Mouse (Mus musculus) cerebellum, postnatal 36 days (tissue): ENCODE data around the gene Pcare.
"Not testable (repeated sequence)": the region's sequence is repeated elsewhere in the genome, so short reads cannot be mapped to it uniquely, and the experiment has no call there.

Experiments used
- DNase-seq, 2 experiments: peaks; one replicate each; pipeline ENCODE4 v3.0.0; 2021 to 2022; ENCODE audit warnings: mixed read lengths in 2 of 2

Pcare gene

GRCm38 (mm10) chr17:71752831-71753230, at the start of gene Pcare:
TSS of gene Pcare (minus strand) at chr17:71752894.
- DNase-seq = no peak

DNA sequence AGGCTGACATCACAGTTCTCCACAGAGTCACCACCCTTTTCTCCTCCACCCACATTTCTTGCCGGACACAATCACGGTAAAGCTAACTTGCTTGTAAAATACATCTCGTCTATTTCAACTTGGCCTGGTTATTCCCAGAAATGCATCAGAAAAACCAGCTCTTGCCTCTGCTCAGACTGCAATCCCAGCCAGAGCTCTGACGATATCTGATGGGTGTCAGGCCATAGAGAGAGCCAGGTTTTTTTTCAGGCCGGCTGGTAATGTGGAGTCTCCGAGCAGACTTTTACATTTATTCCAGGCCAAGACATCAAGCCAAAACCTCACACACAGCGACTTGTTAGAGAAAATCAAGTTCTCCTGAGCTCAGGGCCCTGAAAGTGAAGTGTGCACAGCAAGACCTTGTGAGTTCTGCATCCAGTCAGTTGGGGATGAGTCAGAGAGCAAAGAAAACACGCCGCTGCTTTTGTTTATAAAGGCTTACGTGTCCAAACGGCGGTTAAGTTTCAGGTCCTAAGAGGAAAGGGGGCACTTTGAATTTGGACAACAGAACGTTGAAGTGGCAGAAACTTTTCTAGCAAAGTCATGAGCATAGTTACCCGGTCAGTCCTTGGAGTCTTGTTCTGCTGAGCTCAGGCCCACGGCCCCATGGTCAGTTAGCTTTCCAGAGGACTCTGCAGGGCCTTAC, 43.0 kb upstream of the Pcare start:
- no peak for DNase-seq

DNA sequence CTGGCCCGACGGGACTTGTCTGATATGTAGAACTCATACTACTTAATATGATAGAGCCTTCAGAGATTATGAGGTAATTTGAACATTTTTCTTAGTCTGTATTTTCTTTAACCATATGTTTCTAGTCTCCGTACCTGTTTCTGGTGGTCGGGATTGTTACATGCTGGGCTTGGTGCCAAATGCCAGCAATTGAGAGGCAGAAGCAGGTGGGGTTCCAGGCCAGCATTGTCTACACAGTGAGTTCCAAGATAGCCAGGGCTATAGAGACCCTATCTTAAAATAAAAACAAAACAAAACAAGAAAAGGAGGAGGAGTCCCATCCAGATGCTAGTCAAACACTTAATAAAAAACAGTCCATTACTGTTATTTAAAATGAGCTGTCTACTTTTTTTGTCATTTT, 38.9 kb upstream of the Pcare start:
- no peak for DNase-seq

GRCm38 (mm10) chr17:71791109-71791508, 38.4 kb upstream of the Pcare start:
- DNase-seq = no peak

GRCm38 (mm10) chr17:71786456-71786855, 33.8 kb upstream of the Pcare start:
- no peak for DNase-seq

GRCm38 (mm10) chr17:71783366-71783735, 30.7 kb upstream of the Pcare start:
- no peak for DNase-seq

DNA sequence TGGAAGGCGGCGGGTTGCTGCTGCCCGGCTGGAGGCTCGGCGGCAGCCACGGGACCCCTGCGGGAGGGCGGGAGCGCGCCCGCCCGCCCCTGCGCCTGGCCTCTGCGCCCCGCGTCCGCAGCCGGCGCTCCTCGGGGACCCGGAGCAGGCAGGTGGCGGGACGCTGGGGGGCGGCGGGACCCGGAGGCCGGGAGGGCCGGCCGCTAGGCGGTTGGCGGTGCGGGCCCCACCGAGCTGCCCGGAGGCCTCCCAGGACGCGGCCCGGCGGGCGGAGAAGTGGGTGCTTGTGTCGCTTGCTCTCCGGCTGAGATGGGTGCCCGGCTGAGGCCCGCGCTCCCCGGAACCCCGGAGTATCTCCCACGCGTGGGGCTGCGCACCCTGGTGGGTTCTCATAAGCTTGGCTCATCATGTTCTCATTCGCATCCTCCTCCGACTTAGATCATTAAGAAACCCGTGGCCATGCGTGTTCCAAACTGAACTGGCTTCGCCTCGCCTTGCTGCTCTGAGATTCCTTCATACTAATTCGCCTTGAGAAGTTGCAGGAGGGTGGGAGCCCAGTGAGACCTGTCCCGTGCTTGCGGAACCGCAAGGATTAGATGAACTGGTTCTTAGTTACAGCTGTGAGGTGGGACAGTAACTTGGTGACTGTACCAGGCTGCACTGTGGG, 30.1 kb upstream of the Pcare start:
- no peak for DNase-seq

GRCm38 (mm10) chr17:71782242-71782698, 29.6 kb upstream of the Pcare start:
- DNase-seq = peak; percentile 4 to 5

DNA sequence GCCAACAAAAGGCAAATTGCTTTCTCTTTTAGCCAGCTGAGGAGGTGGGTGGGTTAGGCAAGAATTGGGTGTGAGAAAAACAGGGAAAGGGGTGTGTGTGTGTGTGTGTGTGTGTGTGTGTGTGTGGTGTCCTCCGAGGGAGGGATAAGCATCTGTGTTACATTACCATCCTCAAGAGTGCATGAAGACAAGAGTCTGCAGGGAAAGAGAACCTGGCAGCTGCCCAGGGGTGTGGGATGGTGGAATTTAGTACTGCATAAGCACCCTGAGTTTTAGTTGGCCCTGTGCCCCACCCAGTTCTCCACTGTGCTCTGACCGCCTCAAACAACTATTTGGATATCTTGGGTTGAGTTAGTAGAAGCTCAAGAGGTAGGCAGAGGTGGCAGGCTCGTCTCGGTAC, 28.3 kb upstream of the Pcare start:
- DNase-seq = peak in 1 of 2 experiments; percentile 10

GRCm38 (mm10) chr17:71780490-71780889, 27.8 kb upstream of the Pcare start:
- no peak for DNase-seq

DNA sequence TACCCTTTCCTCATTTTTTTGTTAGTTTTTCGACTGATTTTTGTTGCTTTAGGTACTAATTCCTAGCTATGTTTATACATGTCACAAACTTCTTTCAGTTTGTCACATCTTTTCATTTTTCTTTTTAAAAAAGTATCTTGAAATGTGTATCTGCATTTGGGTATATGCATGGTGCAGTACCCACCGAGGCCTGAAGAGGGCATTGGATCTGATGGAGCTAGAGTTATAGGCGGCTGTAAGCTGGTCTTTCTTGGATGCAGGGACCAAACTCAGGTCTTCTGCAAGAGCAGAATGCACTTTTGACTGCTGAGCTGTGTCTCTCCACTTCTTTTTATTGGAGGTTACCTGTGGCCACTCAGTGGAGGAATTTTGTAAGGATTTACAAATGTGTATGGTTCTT, 26.0 kb upstream of the Pcare start:
- no peak for DNase-seq

DNA sequence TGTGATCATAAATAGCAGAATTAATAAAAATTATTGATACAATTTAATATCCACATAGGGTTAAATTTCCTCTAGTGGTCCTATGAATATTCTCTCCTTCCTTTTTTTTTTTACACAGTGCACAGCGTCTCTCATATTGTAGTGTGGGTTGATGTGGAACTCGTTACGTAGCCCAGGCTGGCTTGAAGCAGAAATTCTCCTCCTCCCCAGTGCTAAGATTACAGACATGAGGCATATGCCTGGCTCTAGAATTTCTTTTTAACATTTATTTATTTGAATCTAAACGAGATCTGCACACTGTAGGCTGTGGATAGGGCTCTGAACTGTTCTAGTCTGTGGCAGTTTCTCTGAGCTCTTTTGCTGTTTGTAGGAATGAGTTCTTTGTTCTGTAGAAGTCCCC, 22.6 kb upstream of the Pcare start:
- DNase-seq = no peak

DNA sequence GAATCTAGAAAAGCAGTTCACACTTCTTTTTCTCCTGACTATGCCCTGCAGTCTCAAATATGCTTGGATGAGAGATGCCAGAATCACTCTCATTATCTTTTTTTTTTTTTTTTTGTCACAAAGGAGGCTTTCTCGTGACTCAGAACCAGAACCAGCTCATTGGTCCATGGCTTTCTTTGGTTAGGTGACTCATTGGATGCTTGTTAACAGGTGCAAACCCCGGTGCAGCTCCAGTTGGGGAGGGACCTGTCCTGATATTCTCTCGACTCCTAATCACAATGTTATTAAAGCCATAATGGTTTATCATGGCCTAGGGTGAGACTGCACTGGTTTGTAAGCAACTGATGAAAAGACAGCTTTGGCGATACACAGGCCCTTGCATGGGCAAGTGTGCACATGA, 21.5 kb upstream of the Pcare start:
- no peak for DNase-seq

- DNase-seq = no peak
Observed at GRCm38 (mm10) chr17:71770696-71771095, 18.0 kb upstream of the Pcare start.

DNA sequence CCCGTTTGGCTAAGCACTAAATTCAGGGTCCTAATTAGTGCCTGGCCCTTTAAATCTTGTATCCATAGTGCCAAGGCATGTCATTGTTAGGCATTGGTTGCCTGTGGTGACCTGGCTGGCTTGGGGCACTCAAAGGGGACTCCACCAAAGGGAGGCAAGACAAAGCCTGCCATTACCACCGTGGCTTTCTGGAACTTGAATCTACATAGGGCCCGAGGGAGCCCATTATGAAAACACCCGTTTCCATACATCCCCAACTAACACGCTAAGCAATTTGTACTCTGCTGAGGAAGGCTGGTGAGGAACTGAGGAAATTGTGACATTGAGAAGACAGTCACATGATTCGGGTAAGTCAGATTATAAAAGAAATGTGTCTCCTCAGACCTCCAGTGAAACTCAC, 16.9 kb upstream of the Pcare start:
- no peak for DNase-seq

DNA sequence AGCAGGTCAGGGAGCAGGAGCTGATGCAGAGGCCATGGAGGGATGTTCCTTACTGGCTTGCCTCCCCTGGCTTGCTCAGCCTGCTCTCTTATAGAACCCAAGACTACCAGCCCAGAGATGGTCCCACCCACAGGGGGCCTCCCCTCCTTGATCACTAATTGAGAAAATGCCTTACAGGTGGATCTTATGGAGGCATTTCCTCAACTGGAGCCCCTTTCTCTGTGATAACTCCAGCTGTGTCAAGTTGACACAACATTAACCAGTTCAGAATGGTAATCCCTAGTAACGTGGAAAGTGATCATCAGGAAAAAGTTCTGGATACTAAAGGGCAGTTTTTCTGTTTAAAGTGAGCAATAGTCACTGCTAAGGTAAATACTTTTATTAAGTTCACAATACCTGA, 15.5 kb upstream of the Pcare start, which contains the start of gene Clip4:
TSS of gene Clip4 (plus strand) at position 301 of the 400 bp plus-strand sequence.
- DNase-seq = not testable (repeated sequence)

DNA sequence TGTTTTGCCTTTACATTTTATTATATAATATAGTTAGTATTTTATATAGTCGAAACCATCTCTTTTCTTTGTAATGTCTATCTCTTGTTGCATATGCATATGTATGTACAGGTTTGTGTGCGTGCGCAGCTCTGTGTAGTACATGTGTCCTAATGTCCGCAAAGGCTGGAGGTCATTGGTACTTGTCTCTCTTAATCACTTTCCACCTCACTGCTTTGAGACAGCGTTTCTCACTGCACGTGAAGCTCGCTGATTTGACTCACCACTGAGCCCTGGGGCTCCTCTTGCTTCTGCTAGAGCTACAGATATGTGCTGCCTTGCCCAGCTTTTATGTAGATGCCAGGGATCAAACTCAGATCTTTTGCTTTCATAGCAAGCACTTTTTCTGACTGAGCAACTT, 7.8 kb upstream of the Pcare start:
- no peak for DNase-seq

- peak; percentile 27 to 43 for DNase-seq
Observed at GRCm38 (mm10) chr17:71749616-71750168, 3.0 kb downstream of the Pcare start.

DNA sequence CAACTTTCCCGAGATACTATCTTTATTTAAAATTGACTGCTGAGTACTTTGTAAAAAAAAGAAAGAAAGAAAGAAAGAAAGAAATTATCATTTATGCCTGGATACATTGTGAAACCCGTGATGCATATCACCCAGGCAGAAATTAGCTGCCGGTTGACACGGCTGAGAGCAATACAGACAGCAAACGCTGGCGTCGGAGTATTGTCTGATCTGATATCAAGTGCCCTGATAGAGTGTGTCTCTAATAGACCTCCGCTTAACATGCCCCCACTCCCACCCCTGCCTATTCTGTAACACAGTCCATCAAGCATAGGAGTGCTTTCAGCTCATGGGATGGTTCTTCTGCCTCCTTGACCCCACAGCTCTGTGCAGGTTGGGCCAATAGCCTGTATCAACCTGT, 5.1 kb downstream of the Pcare start:
- DNase-seq = no peak

GRCm38 (mm10) chr17:71746114-71746513, 6.6 kb downstream of the Pcare start:
- peak; percentile 54 to 67 for DNase-seq

DNA sequence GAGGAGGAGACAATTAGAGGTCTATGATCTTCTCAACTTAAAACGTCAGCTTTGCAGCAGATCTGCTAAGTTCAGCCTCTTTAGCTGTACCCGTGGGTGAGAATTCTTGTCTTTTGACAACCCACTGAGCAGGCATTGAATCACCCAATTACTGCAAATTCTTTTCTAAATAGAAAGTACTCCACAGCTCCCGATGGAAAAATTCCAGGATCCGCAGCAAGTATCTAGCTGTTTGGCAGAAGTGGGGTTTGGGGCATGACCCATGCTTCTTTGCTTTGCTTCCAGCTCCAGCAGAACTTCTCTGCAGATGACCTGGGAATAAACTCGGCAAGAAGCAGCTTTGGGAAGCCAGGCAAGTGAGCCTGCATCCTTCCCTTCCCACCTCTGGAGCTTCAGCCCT, 9.8 kb downstream of the Pcare start:
- no peak for DNase-seq

GRCm38 (mm10) chr17:71742156-71742555, 10.5 kb downstream of the Pcare start:
- no peak for DNase-seq

- DNase-seq = no peak
Observed at GRCm38 (mm10) chr17:71736442-71736841, 16.3 kb downstream of the Pcare start.

- DNase-seq = no peak
Observed at GRCm38 (mm10) chr17:71730655-71731054, 22.0 kb downstream of the Pcare start.
